Mouse (Mus musculus) embryo, embryonic 11.5 days (tissue): ENCODE measurements around the gene H1fx.
"Not testable (repeated sequence)": the region's sequence is repeated elsewhere in the genome, so short reads cannot be mapped to it uniquely, and the experiment has no call there.

Experiments
- DNase-seq: peaks from one replicate; pipeline ENCODE4 v3.0.0-alpha.2; 2012; ENCODE audit warnings: low read depth, low spot score

The H1fx gene

GRCm38 (mm10) chr6:87980374-87981029 is 935 bp downstream of the H1fx start:
- DNase-seq: peak; percentile 86

GRCm38 (mm10) chr6:87979728-87980127 is 1.7 kb downstream of the H1fx start:
- no peak for DNase-seq

DNA sequence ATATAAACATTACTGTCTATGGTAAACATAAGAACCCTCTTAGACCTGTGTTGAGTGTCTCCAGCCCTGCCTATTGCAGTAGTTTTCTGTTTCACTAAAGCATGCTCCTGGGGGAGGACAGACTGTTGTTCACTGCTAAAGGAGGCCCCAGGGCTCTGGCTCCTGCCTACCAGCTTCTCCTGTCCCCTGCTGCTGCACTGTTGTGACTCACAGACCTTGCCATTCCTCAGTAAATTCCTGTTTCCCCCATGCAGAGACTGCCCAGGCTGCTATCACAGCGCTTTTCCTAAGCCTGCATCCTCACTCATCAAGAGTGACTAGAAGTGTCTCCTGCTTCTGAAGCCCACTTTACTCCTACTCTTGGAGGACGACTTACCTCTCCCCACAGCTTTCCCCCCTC is 11.4 kb downstream of the H1fx start:
- DNase-seq: no peak

DNA sequence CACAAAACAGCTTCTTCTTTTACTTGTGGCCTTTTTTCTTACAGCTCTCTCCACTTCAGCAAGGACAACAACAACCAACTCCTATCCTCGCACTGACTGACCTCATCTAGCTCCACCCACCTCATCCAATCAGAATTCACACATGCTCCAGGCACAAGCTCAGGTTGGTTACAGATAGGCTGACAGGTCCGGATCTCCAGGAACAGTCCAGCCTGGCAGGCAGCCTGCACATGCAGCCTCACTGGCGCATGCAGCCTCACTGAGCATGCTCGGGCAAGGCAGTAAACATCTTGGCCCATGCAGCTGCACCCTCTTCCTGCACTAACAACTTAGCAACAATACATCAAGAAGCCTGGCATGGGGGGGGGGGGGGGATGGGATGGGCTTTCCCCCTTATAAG is 19.0 kb downstream of the H1fx start:
- not testable (repeated sequence) for DNase-seq

DNA sequence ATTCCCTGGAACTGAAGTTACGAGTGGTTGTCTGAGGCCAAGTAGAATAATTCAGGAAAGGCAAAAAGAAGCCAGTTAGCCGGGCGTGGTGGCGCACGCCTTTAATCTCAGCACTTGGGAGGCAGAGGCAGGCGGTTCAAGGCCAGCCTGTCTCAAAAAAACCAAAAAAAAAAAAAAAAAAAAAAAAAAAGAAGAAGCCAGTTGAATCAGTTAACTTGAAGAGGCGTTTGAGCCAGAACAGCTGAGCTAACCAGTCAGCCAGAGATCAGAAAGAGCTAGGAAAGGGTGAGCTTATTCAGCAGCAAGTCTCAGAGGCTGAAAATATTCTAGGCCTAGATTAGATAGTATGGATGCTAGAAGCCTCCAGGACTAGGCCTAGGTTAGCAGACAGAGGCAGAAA is 39.3 kb downstream of the H1fx start:
- no peak for DNase-seq

DNA sequence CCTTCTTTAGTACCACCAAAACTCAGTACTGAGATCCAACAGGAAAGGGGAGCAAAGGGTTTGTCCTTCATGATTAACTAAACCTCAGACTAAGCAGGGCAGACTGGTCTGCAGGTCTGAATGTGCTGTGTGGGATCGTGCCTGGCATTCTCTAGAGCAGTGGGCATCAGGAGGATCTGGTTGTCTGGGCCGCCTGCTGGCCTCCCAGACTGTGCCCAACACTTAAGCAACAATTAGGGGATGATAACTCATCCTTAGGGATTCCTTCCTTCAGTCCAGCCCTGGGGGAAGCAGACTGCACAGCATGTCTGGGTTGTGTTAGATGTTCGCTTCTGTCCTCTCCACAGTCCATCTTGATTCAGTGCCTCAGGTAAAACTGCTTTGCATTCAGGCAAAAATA is 42.5 kb downstream of the H1fx start:
- DNase-seq: no peak

DNA sequence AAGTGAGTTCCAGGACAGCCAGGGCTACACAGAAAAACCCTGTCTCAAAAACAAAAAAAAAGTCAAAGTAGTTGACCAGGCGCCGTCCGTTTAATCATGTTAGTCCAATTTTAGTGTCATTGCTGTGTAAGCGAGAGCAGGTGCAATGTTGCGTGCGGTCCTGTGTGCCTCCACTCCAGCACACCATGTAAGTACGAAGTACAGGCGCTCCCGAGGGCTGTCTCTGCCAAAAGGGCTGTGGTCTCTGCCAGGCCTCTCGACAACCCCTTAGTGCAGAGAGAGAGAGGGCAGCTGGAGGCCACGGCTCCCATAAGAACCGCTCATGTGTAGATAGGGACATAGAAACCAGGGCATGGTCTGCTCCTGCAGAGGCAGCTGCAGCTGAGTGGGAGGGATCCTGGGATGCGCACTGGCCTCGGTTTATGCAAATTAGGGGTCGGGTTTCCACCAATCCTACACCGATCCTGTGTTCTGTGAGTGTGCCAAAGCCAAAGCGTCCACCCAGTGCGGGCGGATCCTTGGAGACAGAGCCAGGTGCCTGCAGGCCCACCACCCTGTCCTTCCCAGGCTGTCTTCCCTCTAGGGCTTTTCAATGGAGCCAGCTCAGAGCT is 44.2 kb downstream of the H1fx start:
- peak; percentile 48 for DNase-seq

DNA sequence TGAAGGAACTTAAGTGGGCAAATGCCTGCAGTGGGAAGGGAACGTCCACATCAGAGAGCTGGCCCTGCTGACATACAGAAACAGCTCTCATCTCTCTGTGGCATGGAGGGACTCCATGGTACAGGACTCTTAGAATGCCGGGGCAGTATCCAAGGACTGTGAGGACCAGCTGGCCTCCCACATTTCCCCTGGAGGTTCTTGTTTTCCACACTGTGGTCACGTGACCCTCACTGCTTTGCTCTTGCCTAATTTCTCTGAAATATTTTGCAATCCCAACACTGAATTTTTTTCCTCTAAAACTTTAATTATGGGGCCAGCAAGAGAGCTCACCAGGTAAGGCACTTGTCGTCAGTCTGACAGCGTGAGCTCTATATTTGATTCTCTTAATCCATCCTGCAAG is 46.4 kb downstream of the H1fx start:
- no peak for DNase-seq
